8 mouse cellular contexts compared by ENCODE assay signal in the genomic region with DNA sequence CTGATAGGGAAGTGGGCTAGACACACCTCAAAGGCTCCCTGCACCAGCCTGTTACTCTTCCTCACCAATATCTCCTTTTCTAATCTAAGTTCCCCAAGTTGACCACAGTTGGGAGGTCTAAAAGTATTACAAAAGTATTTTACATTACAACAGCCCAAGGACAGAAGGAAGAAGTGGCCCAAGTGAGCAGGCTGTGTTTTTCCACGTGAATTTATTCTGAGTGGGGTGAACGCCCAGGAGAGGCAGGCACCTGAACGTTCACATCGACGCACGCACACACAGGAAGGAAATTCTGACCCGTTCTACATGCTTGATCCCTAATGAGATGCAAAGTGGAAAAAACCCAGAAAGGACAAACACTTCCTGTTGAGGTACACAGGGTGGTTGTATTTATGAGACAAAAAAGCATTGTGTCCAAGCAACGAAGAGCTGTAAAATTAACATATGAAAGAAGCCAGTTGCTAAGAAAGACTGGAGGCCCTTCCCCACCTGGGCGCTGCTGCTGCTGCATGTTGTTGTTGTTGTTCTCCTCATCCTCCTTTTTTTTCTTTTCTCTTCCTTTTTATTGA. TPM values are rescaled to one million over a fixed set of nuclear protein-coding genes. Genes with fewer than 3 reads are reported as not detected.
DNase-seq lines count a peak whose midpoint lies in the region.

No protein-coding gene starts in this region.

- intact Hi-C loops in left cerebral cortex, postnatal 14 days (cut with DNase I): no loop called here

- DNase-seq in B cell, adult 2 months: peak; percentile 72 to 77
- DNase-seq in T-cell, adult 2 months (ENCODE audit: low spot score): peak; percentile 64
- peak; percentile 5 for DNase-seq in kidney, adult 18-20 months
- peak; percentile 86 for DNase-seq in naive thymus-derived CD4-positive, alpha-beta T cell, adult 2 months (ENCODE audit: low read depth)
- no peak for DNase-seq in ovary, adult 18-20 months (ENCODE audit: low spot score)
- no peak for DNase-seq in frontal cortex, postnatal 14 days (ENCODE audit: low spot score in 2 of 2)
- no peak for DNase-seq in left cerebral cortex, postnatal 14 days (ENCODE audit: low spot score in 2 of 2)
- no peak for DNase-seq in left cerebral cortex, adult 9 months (ENCODE audit: low spot score in 2 of 2)

RNA-seq across cellular contexts. Expression of gene Pgap1, which starts 27.9 kb away (rescaled TPM):
- total RNA-seq in left cerebral cortex, postnatal 14 days (2021): 10 to 100 TPM; 36.6 to 36.8 TPM

Comparison
In these comparisons a context has a peak if more than half of its experiments do, and no peak if none do; other contexts are left out.
1. DNase-seq: peak in B cell, adult 2 months (2 of 2), T-cell, adult 2 months (single experiment), kidney, adult 18-20 months (single experiment) and naive thymus-derived CD4-positive, alpha-beta T cell, adult 2 months (single experiment); none in ovary, adult 18-20 months (single experiment), frontal cortex, postnatal 14 days (0 of 2), left cerebral cortex, postnatal 14 days (0 of 2) and left cerebral cortex, adult 9 months (0 of 2).